Mouse (Mus musculus): ENCODE results near the gene Atp2b4. TPM values are rescaled to one million over a fixed set of nuclear protein-coding genes. Genes with fewer than 3 reads are reported as not detected.

Atp2b4 gene
- 6.4 and 7.7 TPM in 2 replicates for polyA plus RNA-seq (2012)

DNA sequence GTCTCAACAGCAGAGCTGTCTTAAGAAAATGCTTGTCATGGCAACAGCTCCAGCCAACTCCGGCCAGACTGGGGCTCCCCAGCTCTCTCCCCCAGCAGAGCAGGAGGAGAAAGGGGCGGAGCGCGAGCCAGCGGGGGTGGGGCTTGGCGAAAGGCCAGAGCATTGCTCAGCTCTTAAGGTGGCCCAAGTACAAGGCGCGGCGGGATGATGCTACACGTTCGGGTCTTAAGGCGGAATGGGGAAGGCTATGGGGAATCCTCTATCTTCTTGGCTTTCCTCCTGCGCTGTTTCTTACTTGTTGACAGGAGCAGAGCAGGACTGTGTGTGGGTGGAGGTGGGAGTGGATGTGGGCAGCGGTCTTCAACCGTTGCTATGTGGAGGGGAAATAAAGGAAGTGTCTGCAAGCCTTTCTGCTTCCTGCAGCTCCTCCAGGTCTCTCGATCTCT is at the start of gene Atp2b4:
Atp2b4 (minus strand) TSS at position 94 of the 446 bp plus-strand sequence.
- no peak for TF ChIP-seq GATA1 (IDR thresholded peaks at IDR 0.05; ENCODE audit: low read length)
- TF ChIP-seq TAL1 (IDR thresholded peaks at IDR 0.05; ENCODE audit: low read length), result no peak
- H3K27me3 ChIP-seq (ENCODE audit: control insufficient read depth), result no peaks in the 10 kb centered on the region; the same call in 1 of the 2 replicates
- H3K36me3 ChIP-seq (ENCODE audit: control insufficient read depth), result peaks cover 37% of the 10 kb centered on the region
- peak within 1 kb of the TSS; percentile 85 for H3K4me3 ChIP-seq (replicated peaks)
- H3K9me3 ChIP-seq (ENCODE audit: control insufficient read depth, low read length), result no peaks in the 10 kb centered on the region
- H3K4me1 ChIP-seq (ENCODE audit: control insufficient read depth), result peaks cover 82% of the 10 kb centered on the region

DNA sequence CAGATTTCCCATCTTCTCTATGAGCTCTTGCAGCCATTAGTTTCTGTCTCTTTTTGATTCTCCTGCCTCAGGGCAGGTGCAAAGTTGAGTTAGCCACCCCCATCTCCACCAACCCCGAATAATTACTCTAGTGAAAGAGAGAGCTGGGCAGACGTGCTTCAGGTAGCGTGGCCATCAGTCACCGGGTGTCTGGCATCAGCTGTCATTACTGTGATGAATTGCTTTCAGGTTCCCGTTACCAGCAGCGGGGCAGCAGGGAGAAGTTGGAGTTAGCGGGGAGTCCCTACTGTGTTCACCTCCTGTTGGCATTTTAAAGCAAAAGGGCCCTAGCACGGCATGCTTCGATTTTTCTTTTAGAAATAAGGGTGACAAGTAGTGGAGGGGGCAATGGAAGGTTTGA is 43.9 kb upstream of the Atp2b4 start:
- Histone ChIP-seq H3K4me1 (ENCODE audit: control insufficient read depth) (peaks cover 48% of the 10 kb centered on the region), H3K9me3 (ENCODE audit: control insufficient read depth, low read length) (no peaks in the 10 kb centered on the region), H3K36me3 (ENCODE audit: control insufficient read depth) (no peaks in the 10 kb centered on the region), H3K27me3 (ENCODE audit: control insufficient read depth) (peaks cover 11% of the 10 kb centered on the region; the same call in 1 of the 2 replicates), H3K4me3 (replicated peaks) (no peak overlapping the region)
- TF ChIP-seq TAL1 (IDR thresholded peaks at IDR 0.05; ENCODE audit: low read length), result no peak
- no peak for TF ChIP-seq GATA1 (IDR thresholded peaks at IDR 0.05; ENCODE audit: low read length)

GRCm38 (mm10) chr1:133843900-133844299 is 43.1 kb upstream of the Atp2b4 start:
- peaks cover 11% of the 10 kb centered on the region; the same call in 1 of the 2 replicates for H3K27me3 ChIP-seq (ENCODE audit: control insufficient read depth)
- H3K4me3 ChIP-seq (replicated peaks), result no peak overlapping the region
- peaks cover 48% of the 10 kb centered on the region for H3K4me1 ChIP-seq (ENCODE audit: control insufficient read depth)
- no peak for TF ChIP-seq GATA1 (IDR thresholded peaks at IDR 0.05; ENCODE audit: low read length)
- no peak for TF ChIP-seq TAL1 (IDR thresholded peaks at IDR 0.05; ENCODE audit: low read length)
- no peaks in the 10 kb centered on the region for H3K36me3 ChIP-seq (ENCODE audit: control insufficient read depth)
- H3K9me3 ChIP-seq (ENCODE audit: control insufficient read depth, low read length), result no peaks in the 10 kb centered on the region

DNA sequence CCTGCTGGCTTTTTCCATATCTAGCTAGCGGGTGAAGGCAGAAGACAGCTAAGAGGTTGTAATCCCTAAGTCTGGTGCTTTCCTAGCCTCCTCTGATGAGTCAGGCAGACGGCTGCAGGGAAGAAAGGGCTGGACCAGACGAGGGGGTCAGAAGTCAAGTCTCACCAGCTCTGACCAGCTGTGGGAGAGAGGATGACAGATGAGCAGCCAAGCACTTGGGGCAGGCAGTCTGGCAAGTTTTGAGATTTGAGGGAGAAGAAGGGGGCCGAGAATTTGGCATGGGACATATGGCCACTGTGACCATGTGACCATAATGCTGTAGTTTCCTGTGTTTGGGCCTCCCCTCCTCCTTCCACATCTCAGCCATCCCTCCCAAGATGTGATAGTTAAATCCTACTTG is 42.5 kb upstream of the Atp2b4 start:
- TF ChIP-seq TAL1 (IDR thresholded peaks at IDR 0.05; ENCODE audit: low read length) (no peak), GATA1 (IDR thresholded peaks at IDR 0.05; ENCODE audit: low read length) (no peak)
- Histone ChIP-seq H3K4me3 (replicated peaks) (no peak overlapping the region), H3K36me3 (ENCODE audit: control insufficient read depth) (no peaks in the 10 kb centered on the region), H3K4me1 (ENCODE audit: control insufficient read depth) (peaks cover 49% of the 10 kb centered on the region), H3K9me3 (ENCODE audit: control insufficient read depth, low read length) (peaks cover under 1% of the 10 kb centered on the region; the same call in 1 of the 2 replicates), H3K27me3 (ENCODE audit: control insufficient read depth) (peaks cover 11% of the 10 kb centered on the region; the same call in 1 of the 2 replicates)

GRCm38 (mm10) chr1:133842074-133842725 is 41.4 kb upstream of the Atp2b4 start:
- Histone ChIP-seq H3K9me3 (ENCODE audit: control insufficient read depth, low read length) (peaks cover 5% of the 10 kb centered on the region; the same call in 1 of the 2 replicates), H3K36me3 (ENCODE audit: control insufficient read depth) (no peaks in the 10 kb centered on the region), H3K4me3 (replicated peaks) (no peak overlapping the region), H3K27me3 (ENCODE audit: control insufficient read depth) (peaks cover 11% of the 10 kb centered on the region; the same call in 1 of the 2 replicates), H3K4me1 (ENCODE audit: control insufficient read depth) (peaks cover 44% of the 10 kb centered on the region)
- no peak for TF ChIP-seq TAL1 (IDR thresholded peaks at IDR 0.05; ENCODE audit: low read length)
- TF ChIP-seq GATA1 (IDR thresholded peaks at IDR 0.05; ENCODE audit: low read length), result no peak

DNA sequence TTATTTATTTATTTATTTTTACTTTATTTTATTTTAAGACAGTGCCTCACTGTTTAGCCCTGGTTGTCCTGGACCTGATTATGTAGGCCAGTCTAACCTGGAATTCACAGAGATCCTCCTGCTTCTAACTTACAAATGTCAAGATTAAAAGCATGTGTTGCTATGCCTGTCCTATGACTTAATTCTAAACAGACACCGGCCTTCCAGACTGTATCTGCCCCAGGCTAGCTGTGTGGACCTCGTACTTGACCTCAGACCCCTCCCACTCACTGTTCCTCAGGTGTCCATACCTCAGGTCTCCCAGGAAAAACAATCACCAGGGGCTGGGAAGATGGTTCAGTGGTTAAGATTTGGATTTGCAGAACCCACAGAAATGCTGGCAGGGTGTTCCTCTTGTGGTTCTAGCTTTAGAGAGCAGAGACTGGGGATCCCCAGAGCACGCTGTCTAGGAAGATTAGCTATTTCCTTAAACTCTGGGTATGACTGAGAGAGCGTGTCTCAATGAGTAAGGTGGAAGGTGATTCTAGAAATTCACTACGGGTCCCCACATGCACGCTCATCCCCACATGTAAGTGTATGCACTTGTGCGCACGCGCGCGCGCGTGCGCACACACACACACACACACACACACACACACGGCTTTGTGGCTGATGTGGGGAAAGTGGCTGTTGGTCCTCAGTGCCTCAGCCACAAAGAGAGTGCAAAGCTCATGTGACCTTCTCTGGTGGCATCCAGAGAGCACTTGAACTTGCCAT is 40.5 kb upstream of the Atp2b4 start:
- Histone ChIP-seq H3K4me1 (ENCODE audit: control insufficient read depth) (peaks cover 43% of the 10 kb centered on the region), H3K4me3 (replicated peaks) (no peak overlapping the region), H3K27me3 (ENCODE audit: control insufficient read depth) (peaks cover 11% of the 10 kb centered on the region; the same call in 1 of the 2 replicates), H3K9me3 (ENCODE audit: control insufficient read depth, low read length) (peaks cover 5% of the 10 kb centered on the region; the same call in 1 of the 2 replicates), H3K36me3 (ENCODE audit: control insufficient read depth) (no peaks in the 10 kb centered on the region)
- TF ChIP-seq TAL1 (IDR thresholded peaks at IDR 0.05; ENCODE audit: low read length) (no peak), GATA1 (IDR thresholded peaks at IDR 0.05; ENCODE audit: low read length) (no peak)

DNA sequence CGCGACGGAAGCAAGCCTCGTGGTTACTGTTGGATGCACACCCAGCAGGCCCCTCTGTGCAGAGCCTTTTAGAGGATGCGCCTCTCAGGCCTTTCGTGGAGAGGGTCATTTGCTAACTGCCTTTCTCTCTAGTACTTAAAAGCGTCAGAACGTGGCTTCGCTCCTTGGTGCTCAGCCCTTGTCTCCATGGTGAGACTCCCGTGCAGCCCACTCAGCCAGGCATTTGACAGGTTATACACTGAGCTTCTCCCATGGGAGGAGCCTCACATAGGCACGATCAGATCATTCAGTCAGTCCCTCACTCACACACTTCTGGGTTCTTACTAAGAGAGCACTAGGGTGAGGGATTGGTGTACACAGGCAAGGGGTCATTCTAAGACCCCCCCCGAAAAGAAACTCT is 39.7 kb upstream of the Atp2b4 start:
- TF ChIP-seq GATA1 (IDR thresholded peaks at IDR 0.05; ENCODE audit: low read length) (no peak), TAL1 (IDR thresholded peaks at IDR 0.05; ENCODE audit: low read length) (no peak)
- no peak overlapping the region for H3K4me3 ChIP-seq (replicated peaks)
- peaks cover 39% of the 10 kb centered on the region for H3K4me1 ChIP-seq (ENCODE audit: control insufficient read depth)
- H3K36me3 ChIP-seq (ENCODE audit: control insufficient read depth), result no peaks in the 10 kb centered on the region
- peaks cover 5% of the 10 kb centered on the region; the same call in 1 of the 2 replicates for H3K9me3 ChIP-seq (ENCODE audit: control insufficient read depth, low read length)
- peaks cover 11% of the 10 kb centered on the region; the same call in 1 of the 2 replicates for H3K27me3 ChIP-seq (ENCODE audit: control insufficient read depth)

GRCm38 (mm10) chr1:133834309-133834708 is 33.5 kb upstream of the Atp2b4 start:
- Histone ChIP-seq H3K9me3 (ENCODE audit: control insufficient read depth, low read length) (peaks cover 5% of the 10 kb centered on the region; the same call in 1 of the 2 replicates), H3K36me3 (ENCODE audit: control insufficient read depth) (no peaks in the 10 kb centered on the region; the same call in 1 of the 2 replicates), H3K4me1 (ENCODE audit: control insufficient read depth) (peaks cover 44% of the 10 kb centered on the region), H3K27me3 (ENCODE audit: control insufficient read depth) (peaks cover 4% of the 10 kb centered on the region), H3K4me3 (replicated peaks) (no peak overlapping the region)
- no peak for TF ChIP-seq GATA1 (IDR thresholded peaks at IDR 0.05; ENCODE audit: low read length)
- no peak for TF ChIP-seq TAL1 (IDR thresholded peaks at IDR 0.05; ENCODE audit: low read length)

DNA sequence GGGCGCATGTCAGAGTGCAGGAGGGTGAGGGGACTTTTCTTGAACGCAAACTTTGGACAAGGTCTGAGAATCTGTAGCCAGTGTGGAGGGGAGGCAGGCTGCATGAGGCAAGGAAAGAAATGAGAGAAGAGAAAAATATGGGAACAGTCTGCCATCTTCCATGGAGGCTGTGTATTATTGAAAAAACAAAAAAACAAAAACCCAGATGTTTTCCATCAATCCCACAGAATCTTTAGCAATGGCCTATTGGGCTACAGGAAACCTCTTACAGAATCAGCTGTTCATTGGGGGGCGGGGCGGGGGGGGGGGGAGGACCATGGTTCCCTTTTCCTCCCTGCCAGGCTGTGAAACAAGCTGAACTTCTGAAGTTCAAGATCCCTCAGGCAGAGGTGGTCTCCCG is 31.9 kb upstream of the Atp2b4 start:
- no peak for TF ChIP-seq GATA1 (IDR thresholded peaks at IDR 0.05; ENCODE audit: low read length)
- no peak for TF ChIP-seq TAL1 (IDR thresholded peaks at IDR 0.05; ENCODE audit: low read length)
- peaks cover 58% of the 10 kb centered on the region for H3K4me1 ChIP-seq (ENCODE audit: control insufficient read depth)
- H3K9me3 ChIP-seq (ENCODE audit: control insufficient read depth, low read length), result no peaks in the 10 kb centered on the region
- H3K4me3 ChIP-seq (replicated peaks), result no peak overlapping the region
- no peaks in the 10 kb centered on the region; the same call in 1 of the 2 replicates for H3K36me3 ChIP-seq (ENCODE audit: control insufficient read depth)
- H3K27me3 ChIP-seq (ENCODE audit: control insufficient read depth), result peaks cover 4% of the 10 kb centered on the region

Measured in erythroblast, embryonic 14.5 days (primary cell).